Mouse (Mus musculus) spleen, postnatal 14 days (tissue): ENCODE measurements around the gene Arrdc4.

Source experiments
- DNase-seq, 2 experiments: peaks; one replicate each; pipeline ENCODE4 v3.0.0; 2021 to 2022; ENCODE audit warnings: low spot score in 2 of 2

The Arrdc4 gene

DNA sequence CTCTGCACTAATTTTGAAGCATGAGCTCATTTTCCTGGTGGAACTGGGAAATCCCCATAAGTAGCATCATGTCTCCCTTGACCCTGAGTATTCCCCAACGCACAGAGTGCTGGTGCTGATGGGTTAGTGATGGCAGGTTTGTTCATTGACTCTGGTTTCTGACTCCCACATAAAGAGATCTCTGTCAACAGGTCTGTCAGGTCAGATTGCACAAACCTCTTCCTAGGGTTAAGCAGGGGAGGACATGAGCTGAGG lies 39.8 kb downstream of the Arrdc4 start:
- DNase-seq = no peak

DNA sequence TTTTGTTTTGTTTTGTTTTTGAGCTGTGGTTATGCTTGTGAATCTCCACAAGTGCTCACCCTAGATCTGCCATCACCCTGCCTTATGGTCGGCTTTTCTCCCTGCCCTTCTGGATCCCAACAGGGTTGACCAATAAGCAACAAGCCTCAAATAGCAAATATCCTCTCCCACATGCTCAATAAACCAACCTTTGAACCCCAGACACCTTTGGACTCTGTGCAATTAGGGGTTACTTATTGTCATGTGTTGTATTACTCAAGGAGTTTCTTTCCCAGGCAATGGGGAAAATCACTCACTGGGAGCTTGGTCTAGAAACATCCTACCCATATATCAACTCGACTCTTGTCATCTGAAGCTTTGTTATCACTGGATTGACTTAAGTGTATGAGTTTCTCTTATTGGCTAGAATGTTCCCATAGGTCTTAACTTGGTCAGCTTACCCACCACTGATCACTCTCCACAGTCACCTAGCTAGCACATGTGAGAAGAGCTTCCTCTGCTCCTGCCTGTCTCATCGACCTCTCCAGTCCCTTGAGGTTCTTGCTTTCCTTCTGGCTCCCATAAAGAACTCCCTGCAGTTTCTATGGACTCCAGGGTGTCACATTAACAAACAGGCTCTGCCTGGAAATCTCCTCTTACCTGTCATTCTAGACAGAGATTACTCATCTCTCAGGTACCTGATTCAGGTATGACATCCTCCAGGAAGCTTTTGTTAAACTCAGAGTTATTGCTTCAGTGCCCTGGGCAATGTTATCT lies 40.3 kb downstream of the Arrdc4 start:
- no peak for DNase-seq

DNA sequence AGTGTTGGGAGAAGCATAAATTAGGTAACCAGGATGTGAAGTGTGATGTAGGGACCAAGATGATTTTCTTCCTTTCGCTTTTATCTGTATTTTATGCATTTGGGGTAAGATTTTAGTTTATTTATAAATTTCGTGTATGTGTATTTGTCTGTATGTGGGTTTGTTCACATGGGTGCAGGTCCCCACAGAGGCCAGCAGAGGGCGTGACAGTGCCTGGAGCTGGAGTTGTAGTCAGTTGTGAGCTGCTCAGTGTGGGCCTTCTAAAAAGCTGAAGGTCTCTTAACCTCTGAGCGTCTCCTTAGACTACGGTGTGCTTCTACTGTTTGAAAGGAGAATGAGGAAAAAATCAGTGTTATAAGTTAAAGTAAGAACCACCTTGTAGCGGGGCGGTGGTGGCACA lies 43.9 kb downstream of the Arrdc4 start:
- no peak for DNase-seq

- no peak for DNase-seq
Measured at GRCm38 (mm10) chr7:68697313-68697712, 51.7 kb downstream of the Arrdc4 start.

DNA sequence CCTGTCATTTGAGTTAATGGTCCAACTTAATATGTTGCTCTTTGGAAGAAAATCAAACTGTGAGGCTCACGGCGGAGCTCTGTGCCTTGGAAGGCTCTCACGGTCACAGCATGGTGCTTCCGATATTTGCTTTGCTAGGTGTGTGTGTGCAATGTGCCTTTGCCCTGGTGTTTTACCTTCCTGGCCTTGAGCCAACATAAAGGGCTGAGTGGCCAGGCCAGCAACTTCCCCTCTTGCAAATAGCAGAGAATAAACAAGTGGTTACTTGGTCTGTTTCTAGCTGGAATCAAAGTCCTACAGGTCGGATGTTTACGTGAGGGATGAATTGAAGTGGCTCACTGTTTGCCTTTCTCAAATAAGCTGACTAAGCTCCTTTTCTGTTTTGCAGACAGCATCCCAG lies 52.1 kb downstream of the Arrdc4 start:
- no peak for DNase-seq

- no peak for DNase-seq
Measured at GRCm38 (mm10) chr7:68696446-68696845, 52.6 kb downstream of the Arrdc4 start.

GRCm38 (mm10) chr7:68692731-68693130 lies 56.3 kb downstream of the Arrdc4 start:
- DNase-seq = no peak

GRCm38 (mm10) chr7:68691454-68691853 lies 57.6 kb downstream of the Arrdc4 start:
- no peak for DNase-seq

GRCm38 (mm10) chr7:68687140-68687611 lies 61.9 kb downstream of the Arrdc4 start:
- DNase-seq = no peak
